Mouse (Mus musculus): ENCODE measurements around the gene Gm5868. TPM values are rescaled to one million over a fixed set of nuclear protein-coding genes. Genes with fewer than 3 reads are reported as not detected.
"Not testable (repeated sequence)": the region's sequence is repeated elsewhere in the genome, so short reads cannot be mapped to it uniquely, and the experiment has no call there.

The Gm5868 gene
- polyA plus RNA-seq, 1 experiment: not detected

GRCm38 (mm10) chr5:72586122-72586521 lies 1.2 kb downstream of the Gm5868 start:
- not testable (repeated sequence) for H3K4me1 ChIP-seq (ENCODE audit: control insufficient read depth, insufficient read depth, low read length); H3K27ac ChIP-seq (ENCODE audit: insufficient read depth, low read length); H3K4me3 ChIP-seq (ENCODE audit: insufficient read depth, low read length)
- 0 out of 2 replicates have a peak, but pooled peaks have one; percentile 6 for TF ChIP-seq CTCF (IDR thresholded peaks at IDR 0.05; ENCODE audit: extremely low read depth, insufficient read depth, low read length)

GRCm38 (mm10) chr5:72580970-72581332 lies 6.4 kb downstream of the Gm5868 start, which contains the start of gene Zar1:
Gene Zar1, minus strand, starts transcription at chr5:72581254.
- H3K4me3 ChIP-seq (ENCODE audit: insufficient read depth, low read length); H3K27ac ChIP-seq (ENCODE audit: insufficient read depth, low read length); H3K4me1 ChIP-seq (ENCODE audit: control insufficient read depth, insufficient read depth, low read length): not testable (repeated sequence)

- not testable (repeated sequence) for H3K27ac ChIP-seq (ENCODE audit: insufficient read depth, low read length); H3K4me3 ChIP-seq (ENCODE audit: insufficient read depth, low read length)
These were observed 7.0 kb downstream of the Gm5868 start for GRCm38 (mm10) chr5:72580088-72580969.

GRCm38 (mm10) chr5:72579599-72579998 lies 7.8 kb downstream of the Gm5868 start:
- not testable (repeated sequence) for H3K27ac ChIP-seq (ENCODE audit: insufficient read depth, low read length); H3K4me3 ChIP-seq (ENCODE audit: insufficient read depth, low read length); H3K4me1 ChIP-seq (ENCODE audit: control insufficient read depth, insufficient read depth, low read length)

More at GRCm38 (mm10) chr5:72580088-72580969, 7.0 kb downstream of the Gm5868 start:
- H3K4me1 ChIP-seq (ENCODE audit: control insufficient read depth, insufficient read depth, low read length): not testable (repeated sequence)

- Histone ChIP-seq H3K4me1 (ENCODE audit: control insufficient read depth, insufficient read depth, low read length) (no peaks in the 10 kb centered on the region), H3K4me3 (ENCODE audit: insufficient read depth, low read length) (no peak overlapping the region), H3K27ac (ENCODE audit: insufficient read depth, low read length) (no peak overlapping the region)
- no peak for TF ChIP-seq POLR2A (IDR thresholded peaks at IDR 0.05; ENCODE audit: extremely low read depth, insufficient read depth, low read length)
- no peak for TF ChIP-seq CTCF (IDR thresholded peaks at IDR 0.05; ENCODE audit: extremely low read depth, insufficient read depth, low read length)
These were observed 21.7 kb downstream of the Gm5868 start for GRCm38 (mm10) chr5:72565621-72566020.

- not testable (repeated sequence) for H3K4me3 ChIP-seq (ENCODE audit: insufficient read depth, low read length); H3K4me1 ChIP-seq (ENCODE audit: control insufficient read depth, insufficient read depth, low read length); H3K27ac ChIP-seq (ENCODE audit: insufficient read depth, low read length)
These were observed 24.2 kb downstream of the Gm5868 start for GRCm38 (mm10) chr5:72563183-72563582.

- no peak for TF ChIP-seq CTCF (IDR thresholded peaks at IDR 0.05; ENCODE audit: extremely low read depth, insufficient read depth, low read length)
- no peak for TF ChIP-seq POLR2A (IDR thresholded peaks at IDR 0.05; ENCODE audit: extremely low read depth, insufficient read depth, low read length)
- H3K4me3 ChIP-seq (ENCODE audit: insufficient read depth, low read length): no peak overlapping the region
- peaks cover 2% of the 10 kb centered on the region; the same call in 1 of the 2 replicates for H3K4me1 ChIP-seq (ENCODE audit: control insufficient read depth, insufficient read depth, low read length)
- no peak overlapping the region for H3K27ac ChIP-seq (ENCODE audit: insufficient read depth, low read length)
These were observed 26.2 kb downstream of the Gm5868 start for GRCm38 (mm10) chr5:72560976-72561628.

GRCm38 (mm10) chr5:72559544-72560049 lies 27.8 kb downstream of the Gm5868 start, which contains the start of gene Nfxl1:
Gene Nfxl1, minus strand, starts transcription at chr5:72559684.
- H3K4me3 ChIP-seq (ENCODE audit: insufficient read depth, low read length): peak within 1 kb of the TSS; percentile 59
- TF ChIP-seq CTCF (IDR thresholded peaks at IDR 0.05; ENCODE audit: extremely low read depth, insufficient read depth, low read length) (no peak), POLR2A (IDR thresholded peaks at IDR 0.05; ENCODE audit: extremely low read depth, insufficient read depth, low read length) (peak; percentile 80)
- H3K4me1 ChIP-seq (ENCODE audit: control insufficient read depth, insufficient read depth, low read length): peaks cover 2% of the 10 kb centered on the region; the same call in 1 of the 2 replicates
- no peak within 1 kb of the TSS for H3K27ac ChIP-seq (ENCODE audit: insufficient read depth, low read length)

- H3K4me3 ChIP-seq (ENCODE audit: insufficient read depth, low read length): peak overlapping the region; percentile 59
- peaks cover 2% of the 10 kb centered on the region; the same call in 1 of the 2 replicates for H3K4me1 ChIP-seq (ENCODE audit: control insufficient read depth, insufficient read depth, low read length)
- H3K27ac ChIP-seq (ENCODE audit: insufficient read depth, low read length): no peak overlapping the region
- TF ChIP-seq CTCF (IDR thresholded peaks at IDR 0.05; ENCODE audit: extremely low read depth, insufficient read depth, low read length) (no peak), POLR2A (IDR thresholded peaks at IDR 0.05; ENCODE audit: extremely low read depth, insufficient read depth, low read length) (no peak)
These were observed 28.4 kb downstream of the Gm5868 start for GRCm38 (mm10) chr5:72558716-72559526.
